Mouse (Mus musculus) adrenal gland, postnatal 10 days (tissue): Measurements from ENCODE around the gene Glis1. TPM values are rescaled to one million over a fixed set of nuclear protein-coding genes. Genes with fewer than 3 reads are reported as not detected.

Experiments
- DNase-seq: peaks from one replicate; pipeline ENCODE4 v3.0.0; 2021; ENCODE audit warnings: mixed read lengths
- total RNA-seq, 2 experiments: library from RNA; stranded (reverse); gene quantifications; 2 replicates each; pipeline ENCODE4 v1.2.3; 2021

Gene Glis1
- total RNA-seq, 2 experiments from 2014 or later: 0.27 to 0.73 TPM

- DNase-seq: no peak
Measured at GRCm38 (mm10) chr4:107520071-107520470, 85.7 kb downstream of the Glis1 start.

DNA sequence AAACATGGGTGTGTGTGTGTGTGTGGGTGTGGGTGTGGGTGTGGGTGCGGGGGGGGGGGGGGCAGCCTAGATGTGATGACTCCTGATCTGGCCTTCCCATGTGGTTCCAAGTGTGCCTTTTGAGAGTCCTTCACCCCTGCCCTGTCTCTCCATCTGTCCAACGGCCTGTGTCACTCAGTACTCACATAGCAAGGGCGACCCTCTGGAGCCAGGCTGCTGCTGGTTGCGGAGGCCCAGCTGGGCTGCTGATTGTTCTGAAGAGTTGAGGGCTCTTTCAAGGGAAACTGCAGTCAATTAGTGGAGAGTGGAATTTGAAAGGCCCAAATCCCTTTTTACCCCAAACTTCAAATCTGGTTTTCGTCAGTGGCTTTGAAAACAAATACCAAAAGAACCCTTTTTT, 86.4 kb downstream of the Glis1 start:
- peak; percentile 22 for DNase-seq

GRCm38 (mm10) chr4:107523607-107524151, 89.3 kb downstream of the Glis1 start:
- no peak for DNase-seq

- DNase-seq: no peak
Measured at GRCm38 (mm10) chr4:107535126-107535525, 100.7 kb downstream of the Glis1 start.

- no peak for DNase-seq
Measured at GRCm38 (mm10) chr4:107538116-107538515, 103.7 kb downstream of the Glis1 start.

- no peak for DNase-seq
Measured at GRCm38 (mm10) chr4:107538561-107538960, 104.2 kb downstream of the Glis1 start.

- no peak for DNase-seq
Measured at GRCm38 (mm10) chr4:107539021-107539420, 104.6 kb downstream of the Glis1 start.

- DNase-seq: peak; percentile 11
Measured at GRCm38 (mm10) chr4:107541821-107542220, 107.4 kb downstream of the Glis1 start.

GRCm38 (mm10) chr4:107544843-107545242, 110.5 kb downstream of the Glis1 start:
- DNase-seq: no peak

DNA sequence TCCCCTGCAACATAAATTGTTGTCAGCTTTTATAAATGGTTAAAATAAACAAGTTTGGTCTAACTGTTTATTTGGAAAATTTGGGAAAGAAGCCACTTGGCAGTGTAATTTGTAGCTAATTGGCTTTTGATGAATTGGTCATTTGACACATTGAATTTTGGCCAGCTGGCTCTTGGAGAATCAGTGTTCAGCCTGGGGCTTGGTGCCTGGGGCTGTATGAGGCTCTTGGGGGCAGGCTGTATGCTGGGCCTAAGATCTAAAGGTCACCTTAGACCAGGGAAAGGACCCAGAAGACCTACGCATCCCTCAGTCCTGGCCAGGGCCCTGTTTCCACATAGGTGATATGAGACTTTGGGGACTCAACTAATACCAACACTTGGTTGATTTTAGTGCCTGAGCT, 111.3 kb downstream of the Glis1 start:
- DNase-seq: no peak

GRCm38 (mm10) chr4:107546525-107546924, 112.1 kb downstream of the Glis1 start:
- DNase-seq: no peak

- no peak for DNase-seq
Measured at GRCm38 (mm10) chr4:107550096-107550495, 115.7 kb downstream of the Glis1 start.

DNA sequence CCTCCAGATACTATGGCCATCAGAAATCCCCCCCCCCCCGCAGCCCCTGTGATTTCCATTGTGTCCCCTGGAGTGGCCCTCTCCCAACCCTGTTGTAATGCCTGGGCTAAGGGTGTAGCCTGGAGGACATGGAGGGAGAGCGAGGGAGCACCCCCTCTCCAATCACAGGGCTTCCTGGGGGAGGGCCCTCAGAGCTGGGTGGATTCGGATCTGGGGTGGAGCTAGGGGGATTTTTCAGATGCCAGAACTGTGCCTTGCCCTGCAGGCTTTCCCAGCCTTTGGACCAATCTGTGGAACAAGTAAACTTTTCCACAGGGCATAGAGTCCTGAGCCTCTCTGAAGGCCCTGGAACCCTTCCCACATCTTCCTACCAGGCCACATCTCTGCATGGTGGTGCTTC, 116.2 kb downstream of the Glis1 start:
- DNase-seq: no peak

GRCm38 (mm10) chr4:107552696-107553095, 118.3 kb downstream of the Glis1 start:
- DNase-seq: peak; percentile 62

DNA sequence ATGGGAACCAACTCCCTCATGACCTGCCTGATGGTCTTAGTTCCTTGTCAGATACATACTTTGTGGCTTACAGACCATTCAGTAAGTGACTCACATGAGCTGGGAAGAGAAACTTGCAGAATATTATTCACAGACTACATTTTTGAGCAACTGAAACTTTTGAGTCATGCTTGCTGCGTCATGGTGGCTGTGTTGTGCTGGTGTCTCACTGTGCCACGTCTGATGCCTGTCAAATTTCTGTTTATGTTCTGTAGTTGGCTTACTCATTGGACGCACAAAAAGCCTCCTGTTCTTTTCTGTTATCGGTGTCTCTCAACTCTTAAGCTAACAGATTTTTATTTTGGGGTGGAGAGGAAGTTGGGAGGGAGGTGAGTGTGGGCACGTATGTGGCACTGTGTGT, 119.4 kb downstream of the Glis1 start:
- DNase-seq: no peak

DNA sequence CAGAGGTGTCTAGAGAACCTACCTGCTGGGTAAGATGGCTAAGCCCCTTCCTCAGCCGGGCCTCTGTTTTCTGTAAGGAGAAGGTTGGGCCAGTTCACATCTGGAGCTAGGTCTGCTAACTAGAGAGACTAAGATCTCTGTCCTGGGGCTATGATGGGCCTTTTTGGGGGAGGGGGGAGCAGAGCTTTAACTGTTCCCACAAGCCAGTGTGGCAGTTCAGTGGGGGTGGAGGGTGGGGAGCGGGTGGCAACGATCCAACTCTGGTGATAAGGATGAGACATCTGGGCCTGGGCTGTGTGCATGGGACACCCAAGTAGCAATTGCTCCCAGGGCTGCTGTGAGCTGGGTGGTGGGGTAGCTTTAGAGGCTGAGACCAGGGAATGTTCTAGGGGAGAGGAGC, 124.4 kb downstream of the Glis1 start:
- DNase-seq: no peak

DNA sequence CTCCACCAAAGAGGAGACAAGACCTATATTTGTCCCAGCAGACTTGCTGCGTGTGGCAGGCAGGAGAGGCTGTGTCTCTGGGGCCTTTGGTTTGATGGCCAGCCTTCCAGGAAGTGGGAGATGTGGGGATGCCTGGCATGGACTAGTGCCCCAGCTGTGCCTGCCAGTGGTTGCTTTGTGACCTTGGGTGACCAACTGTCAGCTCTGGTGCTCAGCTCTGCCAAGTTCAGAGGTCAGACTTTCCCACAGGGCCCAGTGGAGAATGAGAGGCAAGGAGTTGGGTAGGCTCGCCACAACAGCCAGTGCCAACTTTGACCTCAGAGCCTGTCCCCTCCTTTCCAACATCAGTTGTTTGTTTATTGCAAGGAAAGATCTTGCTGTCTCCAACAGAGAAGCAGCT, 126.7 kb downstream of the Glis1 start:
- peak; percentile 24 for DNase-seq

DNA sequence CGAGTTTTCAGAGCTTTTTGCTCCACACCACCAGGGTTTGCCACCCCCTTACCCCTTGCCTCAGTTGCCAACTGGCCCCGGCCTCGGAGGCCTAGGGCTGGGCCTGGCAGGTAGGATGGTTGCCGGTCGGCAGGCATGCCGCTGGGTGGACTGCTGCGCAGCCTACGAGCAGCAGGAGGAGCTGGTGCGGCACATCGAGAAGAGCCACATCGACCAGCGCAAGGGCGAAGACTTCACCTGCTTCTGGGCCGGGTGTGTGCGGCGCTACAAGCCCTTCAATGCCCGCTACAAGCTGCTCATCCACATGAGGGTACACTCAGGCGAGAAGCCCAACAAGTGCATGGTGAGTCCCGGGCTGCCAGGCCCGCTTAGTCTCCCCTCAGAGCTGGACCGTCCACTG, 133.8 kb downstream of the Glis1 start:
- no peak for DNase-seq

DNA sequence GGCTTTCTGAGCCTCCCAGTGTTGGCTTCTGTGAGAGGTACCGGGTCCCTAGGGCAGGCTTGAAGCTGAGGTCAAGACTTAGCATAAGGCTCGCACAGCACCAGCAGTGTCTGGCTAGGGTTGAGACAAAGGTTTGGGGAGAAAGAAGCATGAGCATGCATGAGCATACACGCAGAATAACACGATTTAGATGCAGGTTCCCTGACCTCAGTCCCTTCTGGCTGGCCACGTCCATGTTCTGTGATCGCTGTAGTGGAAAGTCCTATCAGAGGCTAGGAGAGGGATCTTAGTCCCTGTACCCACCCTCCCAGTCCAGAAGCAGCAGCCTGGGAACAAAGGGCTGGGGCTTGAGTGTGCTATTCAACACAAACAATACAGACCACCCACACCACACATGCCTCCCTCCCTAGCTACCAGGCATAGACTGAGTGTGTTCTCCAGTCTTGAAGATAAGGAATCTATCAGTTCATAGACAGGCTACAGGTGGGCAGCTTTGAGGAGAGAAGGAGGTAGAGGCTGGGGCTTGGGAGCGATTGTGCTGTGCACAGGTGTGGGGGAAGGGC, 134.6 kb downstream of the Glis1 start:
- no peak for DNase-seq

GRCm38 (mm10) chr4:107570329-107571014, 136.1 kb downstream of the Glis1 start:
- DNase-seq: no peak

GRCm38 (mm10) chr4:107575781-107576180, 141.4 kb downstream of the Glis1 start:
- peak; percentile 11 for DNase-seq

GRCm38 (mm10) chr4:107576742-107577141, 142.4 kb downstream of the Glis1 start:
- peak; percentile 64 for DNase-seq

- DNase-seq: no peak
Measured at GRCm38 (mm10) chr4:107577146-107577839, 142.9 kb downstream of the Glis1 start.
